Mouse (Mus musculus) CH12F3 (cell line): Measurements from ENCODE around the gene Dusp6.
"Not testable (repeated sequence)": the region's sequence is repeated elsewhere in the genome, so short reads cannot be mapped to it uniquely, and the experiment has no call there.

ENCODE experiments used
- in situ Hi-C: fragments of 300-500 bp; cut with MboI; formaldehyde crosslinking; loops from 2 replicates; pipeline ENCODE4 v1.14.3; 2020; ENCODE audit warnings: low sequenced_read_pairs

Gene Dusp6

DNA sequence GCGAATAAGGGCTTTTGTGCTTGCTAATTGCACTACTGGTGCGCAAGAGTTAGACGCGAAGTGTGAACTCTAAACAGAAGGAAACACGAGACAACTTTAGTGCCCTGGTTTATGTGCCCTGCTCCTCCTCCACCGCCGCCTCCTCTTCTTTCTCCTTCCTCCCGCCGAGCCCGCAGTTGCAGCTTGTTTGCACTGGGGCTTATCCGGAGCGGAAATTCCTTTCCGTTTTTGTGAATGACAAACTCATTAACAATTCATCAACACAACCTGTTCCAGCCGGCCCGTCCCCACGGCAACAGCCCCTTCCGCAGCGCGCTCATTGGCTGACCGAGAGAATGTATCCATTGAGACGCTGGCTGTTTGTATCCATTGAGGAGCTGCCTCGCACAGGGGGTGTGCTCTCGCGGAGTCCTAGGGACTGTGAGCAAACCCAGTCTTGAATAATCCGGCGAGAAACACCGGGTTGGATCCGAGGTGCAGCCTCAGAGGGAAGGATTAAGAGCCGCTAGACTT lies at the start of gene Dusp6:
TSS of gene Dusp6 (plus strand) at position 365 of the 513 bp plus-strand sequence.
- in situ Hi-C loops = no loop called here

- in situ Hi-C loops = no loop called here
These were observed 48.4 kb upstream of the Dusp6 start for GRCm38 (mm10) chr10:99214421-99215299.

DNA sequence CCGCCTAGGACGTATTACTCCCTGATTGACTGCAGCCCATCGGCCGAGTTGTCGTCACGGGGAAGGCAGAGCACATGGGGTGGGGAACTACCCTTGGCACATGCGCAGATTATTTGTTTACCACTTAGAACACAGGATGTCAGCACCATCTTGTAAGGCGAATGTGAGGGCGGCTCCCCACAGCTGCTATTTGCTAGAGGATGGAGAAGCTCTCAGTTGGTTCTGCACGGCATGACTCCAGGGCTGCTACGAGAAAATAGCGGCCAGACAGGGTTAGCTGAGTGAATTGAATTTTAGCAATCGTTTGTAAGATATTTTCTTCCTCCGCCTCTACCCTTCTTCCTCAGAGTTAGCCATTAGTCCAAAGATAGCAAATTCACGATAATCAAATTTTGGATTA lies 46.5 kb upstream of the Dusp6 start:
- in situ Hi-C loops = not testable (repeated sequence)

DNA sequence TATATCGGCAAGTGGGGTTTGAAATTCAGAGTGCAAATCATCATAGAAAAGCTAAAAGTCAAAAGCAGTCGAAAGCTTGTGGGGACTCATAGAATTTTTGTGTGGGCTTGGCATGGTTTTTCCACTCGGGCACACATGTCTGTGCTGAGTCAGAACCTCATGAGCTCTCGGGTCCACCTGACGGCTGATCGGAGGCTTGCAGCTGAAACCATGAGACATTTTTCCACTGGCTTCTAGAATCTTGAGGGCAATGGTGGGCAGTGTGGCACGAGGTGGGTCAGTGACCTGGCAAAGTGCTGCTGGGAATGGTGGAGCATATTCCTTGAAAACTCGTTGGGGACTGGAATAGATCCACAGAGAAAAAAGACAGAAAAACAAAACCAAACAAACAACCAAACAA lies 41.5 kb upstream of the Dusp6 start:
- in situ Hi-C loops = no loop called here

GRCm38 (mm10) chr10:99222726-99223125 lies 40.3 kb upstream of the Dusp6 start:
- in situ Hi-C loops = no loop called here

DNA sequence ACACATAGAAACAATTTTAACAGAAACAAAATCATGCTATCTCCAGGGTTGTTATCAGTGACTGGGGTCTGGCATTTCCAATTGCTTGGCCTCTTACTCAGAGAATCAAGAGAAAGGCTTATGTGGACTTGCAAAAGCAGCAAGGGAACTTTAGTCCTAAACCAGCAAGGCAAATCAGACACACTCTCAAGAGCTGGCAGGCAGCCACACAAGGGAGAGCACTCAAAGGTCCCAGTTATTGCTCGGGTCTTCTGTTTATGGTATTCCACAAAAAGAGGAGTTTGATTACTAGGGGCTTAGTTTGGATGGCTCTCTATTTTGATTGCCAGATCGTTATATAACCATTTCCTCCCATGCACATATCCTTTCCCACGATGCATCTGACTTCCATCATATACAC lies 38.8 kb upstream of the Dusp6 start:
- in situ Hi-C loops = no loop called here

- in situ Hi-C loops = no loop called here
These were observed 36.2 kb upstream of the Dusp6 start for GRCm38 (mm10) chr10:99226782-99227181.

- in situ Hi-C loops = no loop called here
These were observed 34.8 kb upstream of the Dusp6 start for GRCm38 (mm10) chr10:99227968-99228864.

GRCm38 (mm10) chr10:99229031-99229684 lies 33.9 kb upstream of the Dusp6 start:
- in situ Hi-C loops = no loop called here

- in situ Hi-C loops = no loop called here
These were observed 30.4 kb upstream of the Dusp6 start for GRCm38 (mm10) chr10:99232518-99233227.

DNA sequence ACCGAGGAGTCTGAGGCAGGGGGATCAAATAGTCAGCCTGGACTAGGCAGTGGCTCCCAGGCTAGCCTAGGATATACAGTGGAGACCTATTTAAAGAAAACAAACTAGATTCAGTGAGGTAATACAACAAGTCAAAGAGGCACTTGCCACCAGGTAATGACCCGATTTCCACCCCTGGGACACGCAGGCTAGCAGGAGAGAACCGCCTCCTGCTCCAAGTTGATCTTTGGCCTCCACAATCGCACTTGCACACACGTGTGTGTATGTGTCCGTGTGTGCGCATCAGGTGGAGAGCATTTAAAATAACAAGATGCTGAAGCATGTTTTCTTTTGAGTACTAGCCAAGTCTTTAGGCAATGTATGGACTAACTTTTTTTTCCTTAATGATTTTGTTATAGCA lies 28.7 kb upstream of the Dusp6 start:
- in situ Hi-C loops = no loop called here

GRCm38 (mm10) chr10:99235081-99235480 lies 27.9 kb upstream of the Dusp6 start:
- in situ Hi-C loops = no loop called here

DNA sequence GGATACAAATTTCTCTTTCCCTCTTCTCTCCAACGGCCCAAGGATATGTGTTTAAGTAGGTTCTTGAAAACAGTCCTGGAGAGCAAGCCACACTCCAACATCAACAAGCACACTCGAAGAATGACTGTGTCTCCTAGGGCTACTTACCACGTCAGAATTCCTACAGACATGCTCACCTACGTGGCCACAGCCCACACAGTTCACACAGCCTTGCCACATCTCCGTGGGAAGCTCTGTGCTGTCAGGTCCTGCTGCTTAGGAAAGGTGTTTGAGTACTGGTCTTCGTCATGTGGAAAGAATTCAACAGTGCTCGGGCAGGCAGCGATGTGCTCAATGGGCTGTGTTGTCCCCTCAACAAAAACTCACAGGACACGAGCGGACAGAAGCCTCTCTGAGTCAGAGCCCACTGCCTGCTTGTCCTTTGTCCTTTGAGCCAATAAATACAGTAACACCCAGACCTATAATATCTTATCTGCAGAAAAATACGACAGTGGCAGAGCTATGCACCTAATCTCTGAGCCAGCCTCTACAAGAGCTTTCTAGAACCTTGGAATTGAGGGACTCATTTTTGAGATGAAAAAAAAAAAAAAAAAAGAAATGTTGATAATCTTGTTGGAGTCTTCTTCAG lies 25.7 kb upstream of the Dusp6 start:
- in situ Hi-C loops = no loop called here

DNA sequence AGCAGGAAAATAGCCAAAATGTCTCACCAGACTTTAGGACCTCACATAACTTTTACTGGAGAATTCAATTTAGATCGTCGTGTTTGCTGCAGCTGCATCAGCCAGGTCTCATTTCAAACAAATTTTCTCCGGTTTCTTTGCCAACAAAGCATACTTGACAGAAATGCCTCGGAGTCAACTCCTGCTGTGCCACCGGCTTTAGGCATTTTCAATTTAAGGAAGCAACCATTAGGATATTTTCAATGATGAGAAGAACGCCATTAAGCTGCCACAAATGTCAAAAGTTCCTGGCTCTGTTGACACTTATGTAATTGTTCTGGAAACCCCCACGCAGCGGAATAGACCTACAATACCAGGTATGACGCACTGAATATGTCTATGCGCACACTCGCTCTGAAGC lies 24.5 kb upstream of the Dusp6 start:
- in situ Hi-C loops = no loop called here

- in situ Hi-C loops = no loop called here
These were observed 21.7 kb upstream of the Dusp6 start for GRCm38 (mm10) chr10:99241284-99241828.

- in situ Hi-C loops = no loop called here
These were observed 21.0 kb upstream of the Dusp6 start for GRCm38 (mm10) chr10:99241829-99242711.

DNA sequence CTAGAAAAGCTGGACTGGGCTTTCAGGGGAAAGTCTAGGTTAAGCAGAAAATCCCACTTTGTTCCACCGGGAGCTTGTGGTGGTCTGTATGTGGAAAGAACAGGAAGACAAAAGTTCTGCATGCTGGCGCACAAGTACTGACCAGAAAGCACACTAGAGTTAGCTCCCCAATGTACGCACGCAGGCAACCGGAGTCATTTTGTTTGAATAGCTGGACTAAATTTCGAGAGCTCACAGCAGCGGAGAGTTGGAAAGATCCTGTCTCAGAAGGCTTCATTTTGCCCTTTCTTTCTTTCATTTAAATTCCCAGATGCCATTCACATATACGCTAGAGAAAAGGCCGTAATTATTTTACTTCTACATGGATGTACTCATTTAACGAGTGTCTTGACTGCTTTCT lies 20.3 kb upstream of the Dusp6 start:
- in situ Hi-C loops = no loop called here

DNA sequence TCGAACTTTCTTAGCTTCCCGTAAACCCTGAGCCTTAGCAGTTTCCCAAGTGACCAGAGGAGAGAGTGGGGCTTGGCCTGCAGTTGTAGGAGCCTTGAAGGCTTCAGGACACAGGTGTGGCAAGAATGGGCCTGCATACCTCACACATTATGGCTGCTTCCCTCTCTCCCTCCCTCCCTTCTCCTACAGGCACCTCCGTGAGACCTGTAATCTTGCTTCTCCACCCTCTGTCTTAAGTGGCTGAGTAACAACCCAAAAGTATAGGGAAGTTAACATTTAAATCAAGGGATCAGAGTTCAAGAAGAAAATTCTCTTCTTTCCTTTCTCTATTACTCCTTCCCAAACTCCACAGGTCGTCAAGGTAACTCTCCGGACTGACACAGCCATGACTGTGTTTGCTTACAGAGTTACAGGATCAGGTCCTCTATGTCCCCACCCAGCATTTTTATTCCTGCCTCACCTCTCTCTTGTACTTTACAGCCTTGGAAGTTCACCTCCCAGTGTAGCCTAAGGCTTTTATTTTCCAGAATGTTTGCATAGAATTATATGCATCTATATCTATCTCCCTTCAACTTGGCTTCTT lies 19.0 kb upstream of the Dusp6 start:
- in situ Hi-C loops = no loop called here
